Mouse (Mus musculus): ENCODE data around the gene St7. TPM values are rescaled to one million over a fixed set of nuclear protein-coding genes. Genes with fewer than 3 reads are reported as not detected.
"Not testable (repeated sequence)": the region's sequence is repeated elsewhere in the genome, so short reads cannot be mapped to it uniquely, and the experiment has no call there.

The St7 gene
- total RNA-seq (2021): 10 to 100 TPM; 33.5 to 35.9 TPM

DNA sequence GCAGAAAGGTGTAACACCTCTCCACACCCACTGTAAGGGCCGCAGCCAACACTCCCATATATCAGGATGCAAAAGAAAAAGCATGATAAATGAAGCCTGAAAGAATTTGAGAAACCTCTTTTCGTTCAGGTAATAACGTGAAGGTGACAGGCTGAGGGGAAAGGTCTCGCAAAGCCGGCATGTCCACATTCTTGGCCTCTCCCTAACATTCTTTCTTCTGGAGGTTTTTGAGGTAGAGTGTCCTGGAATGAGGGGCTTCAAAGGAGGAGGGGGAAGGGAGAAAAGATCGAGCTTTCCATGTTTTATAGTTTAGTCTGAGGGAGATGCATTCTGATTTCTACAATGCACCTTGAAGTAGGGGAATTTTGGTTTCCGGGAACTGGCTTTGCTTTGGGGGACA, at the start of gene St7:
Gene St7 (plus strand): TSS at position 287 of the 400 bp plus-strand sequence.
- no peak for DNase-seq

DNA sequence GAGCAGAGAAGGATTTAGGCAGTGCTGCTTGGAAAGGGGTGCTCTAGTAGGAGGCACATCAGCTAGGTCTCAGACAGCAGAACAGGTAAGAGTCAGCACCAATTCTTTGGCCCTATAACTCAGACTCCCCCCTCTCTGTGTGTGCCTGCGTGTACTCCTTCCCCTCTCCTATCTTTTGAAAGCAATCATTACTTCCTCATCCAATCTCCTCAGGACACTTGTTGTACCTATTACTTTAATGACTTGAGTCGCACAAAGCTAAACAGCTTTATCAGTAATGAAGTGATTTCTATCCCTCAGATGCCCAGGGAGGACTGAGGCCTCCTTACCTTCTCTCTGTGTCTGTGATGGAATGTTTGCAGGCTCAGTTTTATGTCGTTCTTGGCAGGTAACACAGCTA, 46.6 kb upstream of the St7 start:
- DNase-seq: no peak

DNA sequence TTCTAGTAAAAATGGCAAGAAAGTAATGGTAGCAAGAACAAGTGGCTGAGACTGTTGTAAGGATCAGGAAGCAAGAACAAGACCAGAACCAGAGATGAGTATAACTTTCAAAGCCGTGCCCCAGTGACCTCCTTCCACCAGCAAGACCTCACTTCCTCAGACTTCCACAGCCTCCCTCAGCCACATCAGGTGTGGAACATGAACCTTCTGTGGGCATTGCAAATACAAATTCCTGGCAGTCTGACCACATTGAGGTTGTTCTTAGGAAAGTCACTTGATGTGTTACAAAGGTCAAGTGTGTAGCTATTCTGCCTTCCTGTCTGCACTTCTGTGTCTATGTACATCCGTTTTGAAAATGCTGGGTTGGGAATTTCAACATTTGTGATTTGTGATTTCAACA, 40.6 kb upstream of the St7 start:
- DNase-seq: no peak

DNA sequence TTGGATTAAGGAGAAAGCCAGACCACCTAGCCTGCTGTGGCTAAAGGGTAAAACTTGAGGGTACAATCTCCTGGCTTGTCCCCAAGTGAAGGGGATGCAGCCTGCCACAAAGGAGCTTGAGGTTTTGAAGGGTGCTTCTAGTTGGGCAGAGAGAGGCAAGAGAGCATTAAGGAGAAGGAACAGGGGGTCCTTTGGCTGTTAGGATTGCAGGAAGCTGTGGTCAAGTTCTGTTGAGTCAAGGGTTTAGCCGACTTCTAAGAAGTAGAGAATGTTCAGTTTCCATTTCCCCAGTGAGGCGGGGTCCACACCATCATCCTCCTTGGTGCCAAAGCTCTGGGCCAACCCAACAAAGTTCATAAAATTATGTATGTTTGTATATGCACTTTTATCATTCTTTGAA, 37.7 kb upstream of the St7 start:
- DNase-seq: no peak

DNA sequence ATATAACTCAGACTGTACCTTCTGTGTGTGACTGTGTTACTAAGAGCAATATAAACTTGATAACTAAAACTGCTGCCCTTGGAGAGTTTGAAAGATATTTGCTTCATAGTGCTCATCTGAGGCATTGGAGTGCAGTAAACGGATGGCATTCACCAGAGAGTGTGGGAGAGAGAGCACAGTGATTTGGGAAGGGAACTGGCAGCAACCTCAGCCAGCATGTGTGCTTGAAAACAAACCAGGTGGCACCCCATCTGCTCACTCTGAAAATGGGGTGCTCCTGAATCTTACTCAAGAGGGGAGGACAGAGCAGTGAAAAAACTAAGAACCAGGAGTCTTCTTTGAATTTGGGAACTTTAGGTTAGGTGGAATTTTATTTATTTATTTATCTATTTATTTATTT, 35.4 kb upstream of the St7 start:
- DNase-seq: no peak

DNA sequence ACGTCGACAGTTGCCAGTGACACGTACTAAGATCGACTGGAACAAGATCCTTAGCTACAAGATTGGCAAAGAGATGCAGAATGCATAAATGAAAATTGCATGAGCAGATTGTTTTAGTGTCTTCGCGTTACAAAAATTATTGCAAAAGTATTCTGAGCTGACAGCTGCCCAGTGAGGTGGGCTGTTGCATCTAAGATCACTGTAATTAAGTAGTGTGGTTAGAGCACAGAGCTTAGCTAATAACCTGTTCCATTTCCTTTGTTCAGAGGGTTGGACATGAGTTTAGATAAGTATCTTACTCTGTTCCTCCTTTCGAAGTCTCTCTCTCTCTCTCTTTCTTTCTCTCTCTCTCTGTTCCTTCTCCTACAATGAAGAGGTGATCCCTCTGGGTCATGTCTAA, 27.4 kb upstream of the St7 start:
- DNase-seq: no peak

DNA sequence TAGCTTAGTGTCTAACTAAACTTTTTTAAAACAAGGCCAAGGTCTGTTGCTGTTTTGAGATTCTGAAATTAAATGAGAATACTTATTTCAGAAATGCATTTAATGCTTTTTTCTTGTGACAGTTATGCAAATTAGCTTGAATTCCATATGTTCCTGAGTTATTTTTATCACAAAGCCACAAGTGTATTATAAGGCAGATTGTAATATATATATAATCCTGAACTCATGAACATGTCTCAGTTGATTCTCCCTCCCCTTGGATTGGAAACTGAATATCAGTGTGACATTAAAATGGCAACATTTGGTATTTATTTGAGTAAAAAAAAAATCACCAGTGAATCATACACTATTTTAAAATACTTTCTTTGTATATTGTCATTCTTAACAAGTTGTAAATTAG, 26.7 kb upstream of the St7 start:
- no peak for DNase-seq

DNA sequence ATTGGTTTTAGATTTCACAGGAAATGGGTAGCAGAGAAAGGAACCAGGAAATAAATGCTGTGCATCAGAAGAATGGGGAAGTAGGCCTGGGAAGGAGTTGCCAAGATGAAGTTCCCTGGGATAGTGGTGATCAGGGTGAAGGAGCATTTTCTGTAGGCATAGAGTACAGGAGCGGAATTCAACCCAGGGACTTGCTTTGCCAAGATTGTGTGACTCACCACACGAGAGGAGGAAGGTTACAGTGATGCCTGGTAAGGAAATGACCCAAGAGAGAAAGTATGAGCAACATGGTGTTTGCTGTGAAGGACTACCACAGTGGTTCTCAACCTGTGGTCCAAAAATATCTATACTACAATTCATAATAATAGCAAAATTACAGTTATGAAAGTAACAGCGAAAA, 24.9 kb upstream of the St7 start:
- no peak for DNase-seq

DNA sequence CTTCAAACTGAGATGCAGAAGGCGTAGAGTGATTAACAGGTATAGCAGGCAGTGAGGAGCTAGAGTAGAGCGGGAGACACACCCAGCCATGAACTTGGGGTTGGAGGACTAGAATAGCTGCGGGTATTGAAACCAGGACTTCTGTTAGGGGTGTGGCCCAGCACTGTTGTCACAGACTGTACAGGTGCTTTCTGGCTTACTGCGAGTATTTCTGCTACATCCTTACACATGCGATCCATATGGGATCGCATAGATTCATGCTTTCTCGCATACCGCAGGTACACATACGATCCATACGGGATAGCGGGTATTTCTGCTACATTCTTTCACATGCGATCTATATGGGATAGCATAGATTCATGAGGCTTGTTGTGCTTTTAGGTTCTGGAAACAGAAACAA, 24.4 kb upstream of the St7 start:
- no peak for DNase-seq

DNA sequence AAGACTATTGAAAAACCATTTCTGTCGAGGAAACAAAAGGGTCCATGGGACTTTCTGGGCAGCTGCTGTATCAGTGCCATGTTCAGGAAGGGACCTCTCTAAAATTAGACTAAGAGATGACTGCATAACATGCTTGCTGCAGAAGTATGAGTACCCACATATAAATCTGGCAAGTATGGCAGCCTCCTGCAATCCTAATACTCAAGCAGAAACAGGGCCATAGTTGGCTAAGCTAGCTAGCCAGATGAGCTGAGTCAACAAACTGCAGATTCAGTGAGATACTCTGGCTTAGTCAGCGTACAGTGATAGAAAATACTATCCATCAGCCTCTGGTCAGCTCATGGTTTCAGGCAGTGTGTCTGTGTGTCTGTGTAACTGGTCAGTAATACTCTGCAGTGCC, 22.9 kb upstream of the St7 start:
- DNase-seq: no peak

DNA sequence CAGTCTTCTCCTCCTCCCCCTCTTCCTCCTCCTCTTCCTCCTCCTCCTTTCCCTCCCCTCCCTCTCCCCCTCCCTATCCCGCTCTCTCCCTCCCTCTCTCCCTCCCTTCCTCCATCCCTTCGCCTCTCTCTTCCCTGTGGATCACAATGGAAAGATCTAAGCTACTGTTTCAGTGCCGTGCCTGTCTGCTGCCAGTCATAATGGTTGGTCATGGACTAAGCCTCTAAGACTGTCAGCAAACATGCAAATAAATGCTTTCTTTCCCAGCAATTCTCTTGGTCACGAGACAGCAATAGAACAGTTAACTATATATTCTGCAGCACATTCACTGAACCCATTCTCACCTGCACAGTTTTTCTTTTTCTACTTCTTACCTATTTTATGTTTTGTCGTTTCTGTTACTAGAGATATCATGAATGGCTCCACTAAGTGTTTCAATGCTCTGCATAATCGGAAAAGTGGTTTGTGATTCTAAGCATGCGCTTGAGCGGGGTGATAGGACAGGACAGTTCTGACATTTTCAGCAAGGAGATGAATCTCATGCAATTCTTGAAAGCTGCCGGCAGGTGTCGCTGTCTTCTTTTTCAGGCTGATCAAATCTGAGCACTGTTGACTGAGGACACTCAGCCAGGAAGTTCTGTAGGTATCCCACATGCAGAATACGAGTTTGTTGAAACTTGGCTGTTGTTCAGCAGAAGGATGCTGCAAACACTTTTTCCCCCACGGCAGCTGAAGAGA, 17.5 kb upstream of the St7 start:
- peak; percentile 75 for DNase-seq

DNA sequence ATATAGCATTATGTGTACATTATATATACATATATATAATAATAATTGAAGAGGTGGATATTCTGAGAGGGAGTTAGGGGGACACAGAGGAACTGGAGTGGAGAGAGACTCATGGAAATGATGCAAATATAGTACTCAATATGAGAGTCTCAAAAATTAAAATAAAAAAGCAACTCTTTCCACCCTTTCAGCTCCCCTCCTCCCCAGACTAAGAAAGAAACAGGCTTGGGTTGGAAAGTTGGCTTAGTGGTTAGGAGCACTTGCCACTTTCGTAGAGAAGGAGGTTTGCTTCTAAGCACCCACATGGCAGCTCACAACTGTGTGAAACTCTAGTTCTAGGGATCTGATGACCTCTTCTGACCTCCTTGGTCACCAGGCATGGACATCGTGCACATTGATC, 15.7 kb upstream of the St7 start:
- DNase-seq: no peak

DNA sequence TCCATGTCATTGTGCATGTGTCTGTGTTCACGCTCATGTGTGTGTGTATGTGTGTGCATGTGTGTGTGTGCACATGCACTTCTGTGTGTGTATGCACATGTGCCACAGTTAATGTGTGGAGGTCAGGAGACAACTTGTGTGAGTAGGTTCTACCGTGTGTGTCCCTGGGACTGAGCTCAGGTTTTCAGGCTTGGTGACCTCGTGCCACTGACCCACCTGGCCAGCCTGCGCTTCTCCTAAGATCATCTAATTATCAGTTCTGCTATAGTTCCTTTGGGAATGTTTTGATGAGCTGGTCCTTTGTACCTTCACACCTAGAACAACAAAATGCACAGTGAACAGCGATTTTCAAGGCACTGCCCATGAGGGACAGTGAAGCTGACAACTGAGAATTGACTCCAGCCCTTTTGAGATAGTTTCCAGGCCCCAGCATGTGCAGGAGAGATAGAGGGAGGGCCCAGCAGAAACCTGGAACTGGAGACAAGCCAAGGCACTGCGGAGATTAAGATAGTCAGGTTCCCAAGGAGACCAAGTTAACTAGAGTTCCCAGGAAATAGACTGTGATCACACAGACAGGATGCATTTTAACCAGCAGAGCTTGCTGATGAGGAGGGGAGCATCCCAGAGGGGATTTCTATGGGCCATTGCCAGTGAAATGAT, 12.3 kb upstream of the St7 start:
- no peak for DNase-seq

DNA sequence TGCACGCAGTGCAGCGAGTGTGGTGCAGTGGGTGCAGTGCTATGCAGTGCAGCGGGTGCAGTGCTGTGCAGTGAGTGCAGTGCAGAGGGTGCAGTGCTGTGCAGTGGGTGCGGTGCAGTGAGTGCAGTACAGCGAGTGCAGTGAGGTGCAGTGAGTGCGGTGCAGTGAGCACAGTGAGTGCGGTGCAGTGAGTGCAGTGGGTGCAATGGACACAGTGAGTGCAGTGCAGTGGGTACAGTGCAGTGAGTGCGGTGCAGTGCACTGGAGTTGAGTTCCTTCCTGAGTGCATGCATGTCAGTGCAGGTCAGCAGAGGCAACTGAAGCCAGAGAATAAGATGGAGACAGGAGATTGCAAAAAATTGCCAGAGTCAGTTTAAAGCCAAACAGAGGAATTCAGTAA, 10.9 kb upstream of the St7 start:
- no peak for DNase-seq

DNA sequence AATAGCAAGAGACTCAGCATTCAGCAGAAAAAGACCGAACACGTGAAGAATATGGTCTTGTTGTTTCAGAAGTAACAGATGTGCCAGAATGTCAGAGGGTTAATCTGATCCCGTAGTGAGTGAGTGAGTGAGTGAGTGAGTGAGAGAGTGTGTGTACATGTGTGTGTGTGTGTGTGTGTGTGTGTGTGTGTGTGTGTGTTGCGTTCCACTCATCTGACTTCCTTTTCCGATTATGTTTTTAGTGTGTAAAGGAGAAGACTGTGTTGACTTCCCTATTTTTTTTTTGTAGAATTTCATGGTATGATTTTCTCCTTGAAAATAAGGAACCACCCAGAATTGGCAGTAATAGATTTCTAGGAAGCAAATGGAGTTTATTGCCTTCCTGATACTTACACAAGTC, 4.1 kb upstream of the St7 start:
- DNase-seq: no peak

DNA sequence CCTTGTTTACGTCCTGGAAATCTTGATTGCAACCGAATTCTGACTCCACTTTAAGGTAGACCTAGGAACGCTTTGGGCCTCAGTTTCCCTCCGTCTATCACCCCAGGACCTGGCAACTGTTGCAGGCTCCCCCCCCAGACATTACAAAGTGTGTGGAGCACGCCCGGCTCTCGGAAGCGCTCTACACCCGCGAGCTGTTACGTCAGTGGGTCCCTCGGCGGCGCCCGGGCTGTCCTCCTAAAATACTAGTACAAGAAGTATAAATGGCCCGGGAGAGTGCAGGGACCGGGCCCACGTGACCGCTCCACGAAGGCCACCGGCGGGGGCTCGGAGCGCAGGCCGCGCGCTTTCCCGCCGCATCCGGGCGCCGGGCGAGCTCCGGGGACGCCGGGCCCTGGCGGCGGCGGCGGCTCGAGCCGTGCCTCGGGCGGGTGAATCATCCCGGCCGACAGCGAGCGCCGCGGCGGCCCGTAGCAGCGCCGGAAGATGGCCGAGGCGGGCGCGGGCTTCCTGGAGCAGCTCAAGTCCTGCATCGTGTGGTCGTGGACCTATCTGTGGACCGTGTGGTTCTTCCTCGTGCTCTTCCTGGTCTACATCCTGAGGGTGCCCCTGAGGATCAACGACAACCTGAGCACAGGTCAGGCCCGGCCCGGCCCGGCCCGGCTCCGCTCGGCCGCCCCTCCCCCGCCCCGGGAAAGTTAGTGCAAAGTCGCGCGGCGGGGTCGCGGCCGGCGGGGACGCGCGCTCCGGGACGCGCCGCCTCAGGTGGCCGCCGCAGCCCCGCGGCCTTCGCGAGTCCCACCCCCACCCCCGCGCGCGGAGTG, 1.2 kb downstream of the St7 start:
- DNase-seq: peak; percentile 78

DNA sequence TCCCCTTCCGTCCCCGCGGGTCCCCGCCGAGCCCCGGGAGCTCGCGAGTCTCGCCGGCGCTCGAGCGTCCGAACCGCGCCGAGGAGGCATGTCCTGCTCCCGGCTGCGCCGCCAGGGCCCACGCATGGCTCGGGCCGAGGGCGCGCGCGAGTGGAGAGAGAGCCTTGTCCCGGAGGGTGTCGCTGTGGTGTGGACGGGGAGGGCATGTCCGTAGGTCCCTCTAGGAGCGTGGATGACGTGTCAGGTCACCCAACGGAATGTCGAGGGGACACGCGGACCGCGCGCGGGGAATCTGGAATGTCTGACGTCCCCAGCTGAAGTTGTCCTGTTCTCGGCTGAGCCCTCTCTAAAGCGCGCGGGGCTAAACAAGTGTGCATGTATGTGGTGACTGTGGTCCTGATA, 1.8 kb downstream of the St7 start:
- peak; percentile 83 for DNase-seq

DNA sequence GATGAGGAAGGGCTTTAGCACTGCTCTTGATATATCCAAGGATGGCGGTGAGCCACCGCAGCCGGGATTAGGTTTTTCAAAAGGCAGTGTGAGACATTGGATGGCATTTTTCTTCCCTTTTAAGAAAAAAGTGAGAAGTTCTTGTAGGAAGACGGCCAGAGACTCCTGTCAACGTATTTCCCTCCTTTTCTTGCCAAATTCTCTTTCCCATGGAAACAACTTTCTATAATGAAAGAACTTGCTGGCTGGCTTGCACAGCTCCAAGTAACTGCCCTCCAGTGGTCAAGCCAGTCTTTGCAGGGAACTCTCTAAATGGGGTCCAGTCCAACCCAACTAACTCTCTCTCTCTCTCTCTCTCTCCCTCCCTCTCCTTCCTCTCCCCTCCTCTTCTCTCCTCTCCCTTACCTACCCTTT, 3.6 kb downstream of the St7 start:
- DNase-seq: peak; percentile 78

DNA sequence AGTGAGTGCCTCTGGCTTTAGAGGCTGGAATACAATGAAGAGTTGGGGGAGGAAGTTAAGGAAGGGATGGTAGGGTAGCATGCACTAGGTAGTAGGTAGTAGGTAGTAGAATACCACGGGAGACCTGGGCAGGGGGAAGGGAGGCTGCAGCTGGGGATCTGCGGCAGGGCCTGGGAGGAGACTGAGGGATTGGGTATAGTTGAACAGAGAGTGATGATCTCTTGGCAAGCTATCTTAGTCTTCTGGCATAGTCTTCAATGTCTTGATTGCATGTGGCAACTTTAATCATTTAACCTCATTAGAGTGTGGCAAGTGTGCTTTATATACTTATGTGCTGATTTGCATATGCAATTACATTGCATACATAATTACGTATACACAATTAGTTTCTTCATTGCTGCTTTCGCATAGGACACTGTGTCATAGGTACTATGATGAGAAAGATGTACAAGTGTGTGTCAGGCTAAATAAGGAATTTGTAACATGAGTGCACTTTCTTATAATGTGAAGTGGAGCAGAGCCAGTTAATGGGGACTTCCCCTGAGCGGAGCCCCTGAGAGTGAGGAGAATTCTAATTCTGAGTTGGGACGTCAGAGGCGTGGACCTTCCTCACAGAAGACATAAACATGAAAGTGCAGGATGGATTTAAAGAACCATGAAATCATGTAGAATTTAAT, 8.3 kb downstream of the St7 start:
- DNase-seq: no peak

DNA sequence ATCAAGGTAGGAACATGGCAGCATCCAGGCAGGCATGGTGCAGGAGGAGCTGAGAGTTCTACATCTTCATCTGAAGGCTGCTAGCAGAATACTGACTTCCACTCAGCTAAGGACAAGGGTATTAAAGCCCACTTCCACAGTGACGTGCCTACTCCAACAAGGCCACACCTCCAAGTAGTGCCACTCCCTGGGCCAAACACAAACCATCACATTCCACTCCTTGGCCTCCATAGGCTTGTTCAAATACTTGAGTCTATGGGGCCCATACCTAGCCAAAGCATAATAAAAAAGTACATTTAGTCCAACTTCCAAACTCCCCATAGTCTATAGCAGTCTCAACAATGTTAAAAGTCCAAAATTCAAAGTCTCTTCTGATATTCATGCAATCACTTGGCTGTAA, 11.3 kb downstream of the St7 start:
- DNase-seq: not testable (repeated sequence)

DNA sequence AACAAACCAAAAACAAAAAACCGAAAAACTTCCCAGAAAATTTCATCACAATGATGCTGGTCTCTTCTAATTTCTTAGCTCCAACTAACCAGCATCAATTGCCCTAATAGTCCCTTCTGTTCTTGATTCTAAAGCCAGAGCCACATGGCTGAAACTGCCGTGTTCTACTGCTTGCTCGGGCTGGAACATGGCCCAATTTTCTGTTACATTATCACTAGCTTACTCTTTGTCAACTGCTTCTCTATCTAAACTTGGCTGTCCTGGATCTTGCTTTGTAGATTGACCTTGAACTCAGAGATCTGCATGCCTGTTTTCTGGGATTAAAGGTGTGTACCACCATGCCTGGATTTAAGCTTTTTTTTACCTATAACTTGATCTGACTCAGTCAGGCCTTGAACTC, 13.2 kb downstream of the St7 start:
- no peak for DNase-seq

DNA sequence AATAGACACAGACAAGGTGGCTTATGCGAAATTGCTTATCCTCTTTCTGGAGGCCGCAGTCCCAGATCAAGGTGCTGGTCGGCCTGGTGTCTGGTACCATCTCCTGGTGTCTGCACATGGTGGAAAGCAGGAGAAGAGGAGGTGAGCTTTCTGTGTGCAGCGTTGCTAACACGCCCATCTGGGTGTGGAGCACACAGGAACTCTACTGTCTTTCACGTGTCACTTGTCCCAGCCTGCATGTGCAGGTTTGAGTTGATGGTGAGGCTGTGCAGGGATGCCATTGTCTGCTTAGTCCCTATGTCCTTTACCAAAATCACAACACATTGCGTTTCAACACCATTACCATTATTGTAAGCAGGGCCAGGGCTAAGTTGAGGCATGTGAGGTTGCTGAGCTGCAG, 26.2 kb downstream of the St7 start:
- DNase-seq: no peak

DNA sequence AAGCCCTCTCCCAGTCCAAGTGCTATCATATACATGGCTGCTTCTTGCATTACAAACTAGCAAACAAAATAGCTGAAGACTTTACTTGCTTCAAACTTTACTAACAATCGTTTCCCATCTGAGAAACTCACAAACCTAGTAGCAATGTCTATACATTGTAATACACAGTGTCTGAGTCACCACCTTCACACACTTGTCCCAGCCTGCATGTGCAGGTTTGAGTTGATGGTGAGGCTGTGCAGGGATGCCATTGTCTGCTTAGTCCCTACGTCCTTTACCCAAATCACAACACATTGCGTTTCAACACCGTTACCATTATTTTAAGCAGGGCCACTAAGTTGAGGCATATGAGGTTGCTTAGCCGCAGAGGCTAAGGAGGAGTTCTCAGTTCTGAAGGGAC, 26.7 kb downstream of the St7 start:
- DNase-seq: no peak

Data from heart, postnatal 4 days (tissue).